Mouse (Mus musculus) neural tube, embryonic 15.5 days (tissue): ENCODE data around the gene Adgrl4. TPM values are rescaled to one million over a fixed set of nuclear protein-coding genes. Genes with fewer than 3 reads are reported as not detected.
A peak's percentile ranks its signal among the peaks of the same experiment; 100 is the strongest.

Source experiments
- ATAC-seq: fragments of 200-750 bp; cut with Nextera tagmentation; 2 replicates; pipeline ENCODE4 v1.8.0; 2017; ENCODE audit warnings: mild to moderate bottlenecking, moderate TSS enrichment, moderate library complexity; ENCODE audit not compliant: low FRiP score
- H3K27ac ChIP-seq: fragments of 300-500 bp; sonication (generic); replicated peaks from 2 replicates; pipeline ENCODE4 v1.5.1; 2015; ENCODE audit warnings: mild to moderate bottlenecking, inconsistent platforms
- H3K27me3 ChIP-seq: fragments of 300-500 bp; sonication (generic); replicated peaks from 2 replicates; pipeline ENCODE4 v1.6.1; 2015; ENCODE audit warnings: inconsistent platforms
- H3K36me3 ChIP-seq: fragments of 300-500 bp; sonication (generic); 2 replicates; pipeline ENCODE4 v1.6.1; 2015; ENCODE audit warnings: inconsistent platforms
- H3K4me1 ChIP-seq: fragments of 300-500 bp; sonication (generic); 2 replicates; pipeline ENCODE4 v1.6.1; 2015; ENCODE audit warnings: inconsistent platforms
- H3K4me2 ChIP-seq: fragments of 300-500 bp; sonication (generic); 2 replicates; pipeline ENCODE4 v1.6.1; 2015; ENCODE audit warnings: inconsistent platforms, mild to moderate bottlenecking, moderate library complexity
- H3K4me3 ChIP-seq: fragments of 300-500 bp; sonication (generic); replicated peaks from 2 replicates; pipeline ENCODE4 v1.5.1; 2015; ENCODE audit warnings: mild to moderate bottlenecking, inconsistent platforms
- H3K9ac ChIP-seq: fragments of 300-500 bp; sonication (generic); replicated peaks from 2 replicates; pipeline ENCODE4 v1.6.1; 2015; ENCODE audit warnings: mild to moderate bottlenecking, inconsistent platforms
- H3K9me3 ChIP-seq: fragments of 300-500 bp; sonication (generic); replicated peaks from 2 replicates; pipeline ENCODE4 v1.6.1; 2016; ENCODE audit warnings: inconsistent platforms
- WGBS: fragments of 180-500 bp; shearing (Covaris S2); methylation state at CpG from one replicate; pipeline ENCODE4 v1.1.7; 2015; ENCODE audit warnings: mixed read lengths; 5-methylcytosine and 5-hydroxymethylcytosine counted together
- polyA plus RNA-seq: library from polyadenylated mRNA; unstranded; fragments of >200 nt; fragmentation: Nextera tagmentation; extraction: Ambion mirVana; gene quantifications from 2 replicates; pipeline ENCODE4 v1.2.1, GENCODE M21; 2015

The Adgrl4 gene
- 12.2 and 16.5 TPM in 2 replicates for polyA plus RNA-seq

DNA sequence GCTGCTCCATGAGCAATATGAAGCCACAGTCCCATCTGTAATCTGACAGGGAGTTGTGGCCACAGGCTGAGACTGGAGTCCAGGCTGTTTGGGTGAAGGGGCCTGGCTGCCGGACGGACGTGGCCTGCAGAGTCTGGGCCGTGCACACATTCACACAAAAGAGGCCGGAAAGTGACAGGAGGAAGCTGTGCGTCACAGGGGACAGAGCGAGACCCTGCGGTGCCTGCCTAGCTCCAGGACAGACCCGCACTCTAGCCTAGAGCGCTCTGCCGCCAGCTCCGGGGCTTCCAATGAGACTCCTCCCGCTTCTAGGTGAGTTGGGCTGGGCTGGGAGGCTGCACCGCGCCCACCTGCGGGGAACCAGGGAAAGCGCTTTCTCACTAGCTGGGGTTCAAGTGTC, at the start of gene Adgrl4:
TSS of gene Adgrl4 (plus strand) at position 195 of the 400 bp plus-strand sequence.
- WGBS: 4% methylated on average over 17 of the region's 17 CpGs
- Histone ChIP-seq H3K9me3 (no peaks in the 10 kb centered on the region), H3K9ac (no peak within 1 kb of the TSS)

DNA sequence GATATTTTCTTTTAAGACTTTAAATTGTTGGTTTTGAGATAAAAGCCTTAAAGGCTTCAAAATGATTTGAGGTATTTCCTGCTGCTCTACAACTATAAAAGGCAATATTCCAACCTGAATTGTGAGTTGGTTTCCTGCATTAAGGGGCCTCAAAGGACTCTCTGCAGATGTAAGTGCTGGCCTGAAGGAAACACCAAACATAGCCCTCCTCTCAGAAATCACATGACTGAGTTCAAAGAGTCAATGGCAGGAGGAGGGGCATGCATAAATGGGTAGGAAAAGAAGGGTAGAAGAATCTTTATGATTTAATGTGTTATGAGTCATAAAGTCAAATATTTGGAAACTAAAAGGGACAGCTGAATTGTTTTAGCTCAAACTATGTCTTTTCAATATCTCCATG, 46.8 kb upstream of the Adgrl4 start:
- no peak overlapping the region for H3K4me2 ChIP-seq
- H3K4me1 ChIP-seq: no peaks in the 10 kb centered on the region
- H3K9me3 ChIP-seq: no peaks in the 10 kb centered on the region
- no peaks in the 10 kb centered on the region for H3K36me3 ChIP-seq
- H3K27ac ChIP-seq: no peak overlapping the region
- ATAC-seq: no peak
- no peak overlapping the region for H3K9ac ChIP-seq
- no peaks in the 10 kb centered on the region for H3K27me3 ChIP-seq
- no peak overlapping the region for H3K4me3 ChIP-seq

More for the DNA sequence above, at the start of gene Adgrl4:
- peak; percentile 28; the same call in 1 of the 2 replicates for ATAC-seq
- H3K4me3 ChIP-seq: peak within 1 kb of the TSS; percentile 22
- peak within 1 kb of the TSS; percentile 55 for H3K4me2 ChIP-seq
- no peaks in the 10 kb centered on the region for H3K36me3 ChIP-seq
- no peak within 1 kb of the TSS for H3K27ac ChIP-seq
- no peaks in the 10 kb centered on the region for H3K27me3 ChIP-seq
- 0 out of 2 replicates have a peak, but pooled peaks cover 5% of the 10 kb centered on the region for H3K4me1 ChIP-seq

DNA sequence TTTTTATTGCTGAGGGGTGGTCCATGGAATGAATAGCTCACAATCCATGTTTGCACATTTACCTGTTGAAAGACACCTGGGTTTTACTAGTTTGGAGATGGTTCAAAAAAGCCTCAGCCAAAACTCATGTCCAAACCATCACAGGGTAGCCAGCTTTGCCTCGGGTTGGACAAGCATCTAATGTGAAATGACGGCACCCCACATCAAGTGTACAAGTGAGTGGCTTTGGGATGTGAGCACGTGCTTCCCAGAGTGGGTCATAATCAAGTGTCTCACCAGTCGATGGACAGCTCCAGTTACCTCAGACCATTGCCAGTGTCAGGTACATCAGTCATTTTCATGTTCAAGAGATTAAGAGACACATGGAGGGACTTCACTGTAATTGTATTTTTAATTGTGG, 44.8 kb upstream of the Adgrl4 start:
- Histone ChIP-seq H3K27me3 (no peaks in the 10 kb centered on the region), H3K4me3 (no peak overlapping the region), H3K27ac (no peak overlapping the region), H3K9me3 (no peaks in the 10 kb centered on the region), H3K4me2 (no peak overlapping the region), H3K9ac (no peak overlapping the region), H3K4me1 (no peaks in the 10 kb centered on the region), H3K36me3 (no peaks in the 10 kb centered on the region)
- ATAC-seq: no peak
- 91% methylated on average over 4 of the region's 4 CpGs for WGBS

DNA sequence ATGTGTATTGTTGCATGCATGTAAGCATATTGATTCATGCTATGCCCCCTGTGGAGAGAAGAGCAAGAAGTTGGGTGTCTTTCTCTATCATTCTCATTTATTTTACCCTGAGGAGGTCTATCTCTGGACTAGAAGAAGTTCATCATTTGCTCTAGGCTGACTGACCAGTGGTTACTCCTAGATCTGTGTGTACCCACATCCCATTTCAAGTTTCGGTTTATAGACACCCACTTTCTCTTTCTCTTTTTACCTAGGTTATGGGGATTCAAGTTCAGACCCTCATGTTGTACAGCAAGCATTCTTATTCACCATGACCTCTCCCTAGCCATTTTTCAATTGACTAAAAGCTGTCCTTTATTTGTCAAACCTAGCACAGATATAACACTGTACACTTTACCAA, 44.4 kb upstream of the Adgrl4 start:
- no peaks in the 10 kb centered on the region for H3K9me3 ChIP-seq
- H3K27me3 ChIP-seq: no peaks in the 10 kb centered on the region
- no peaks in the 10 kb centered on the region for H3K4me1 ChIP-seq
- H3K36me3 ChIP-seq: no peaks in the 10 kb centered on the region
- no peak overlapping the region for H3K9ac ChIP-seq
- no peak overlapping the region for H3K4me3 ChIP-seq
- H3K27ac ChIP-seq: no peak overlapping the region
- no peak overlapping the region for H3K4me2 ChIP-seq
- 91% methylated on average over 1 of the region's 1 CpGs for WGBS
- ATAC-seq: no peak

DNA sequence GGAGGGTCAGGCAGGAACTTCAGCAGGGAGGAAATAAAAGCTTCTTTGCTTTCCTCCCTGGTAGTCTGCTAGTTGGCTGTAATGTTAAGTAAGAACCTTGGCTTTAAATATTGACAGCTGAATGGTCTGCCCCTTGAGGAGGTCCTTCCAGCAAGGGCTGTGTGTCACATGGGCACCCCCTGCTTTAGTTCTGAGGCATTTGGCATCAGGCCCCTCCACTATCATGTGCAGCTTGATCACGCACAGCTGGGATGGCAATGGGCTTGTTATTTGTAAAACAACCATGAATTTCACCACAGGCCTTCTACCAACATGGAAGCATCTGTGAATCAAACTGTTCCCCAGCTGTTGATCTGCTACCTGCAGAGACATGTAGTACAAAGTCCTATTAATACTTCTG, 38.4 kb upstream of the Adgrl4 start:
- Histone ChIP-seq H3K27me3 (no peaks in the 10 kb centered on the region), H3K4me1 (no peaks in the 10 kb centered on the region), H3K27ac (no peak overlapping the region), H3K9me3 (no peaks in the 10 kb centered on the region), H3K4me3 (no peak overlapping the region), H3K4me2 (no peak overlapping the region), H3K9ac (no peak overlapping the region), H3K36me3 (no peaks in the 10 kb centered on the region)
- 80% methylated on average over 1 of the region's 1 CpGs for WGBS
- ATAC-seq: peak; percentile 59; the same call in 1 of the 2 replicates

DNA sequence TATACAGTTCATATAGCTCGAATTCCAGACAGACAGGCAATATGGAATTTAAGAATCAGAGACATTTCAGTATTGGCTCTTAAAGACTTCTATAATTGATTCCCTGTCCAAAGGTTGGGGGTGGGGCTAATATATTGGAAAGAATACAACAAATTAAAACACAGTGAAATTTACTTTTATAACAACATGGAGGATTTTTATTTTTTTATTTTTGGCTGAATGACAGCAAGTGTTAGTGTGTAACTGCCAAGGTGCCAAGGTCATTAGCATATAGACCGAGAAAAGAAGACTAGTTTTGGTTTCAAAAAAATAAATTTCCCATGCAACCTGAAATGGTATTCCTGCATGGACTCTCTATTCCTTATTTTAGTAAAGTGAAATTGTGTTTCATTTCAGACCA, 26.7 kb upstream of the Adgrl4 start:
- H3K4me1 ChIP-seq: no peaks in the 10 kb centered on the region
- H3K4me3 ChIP-seq: no peak overlapping the region
- H3K4me2 ChIP-seq: no peak overlapping the region
- no peak for ATAC-seq
- WGBS: 82% methylated on average over 2 of the region's 2 CpGs
- no peak overlapping the region for H3K9ac ChIP-seq
- no peak overlapping the region for H3K27ac ChIP-seq
- no peaks in the 10 kb centered on the region for H3K9me3 ChIP-seq
- no peaks in the 10 kb centered on the region for H3K27me3 ChIP-seq
- H3K36me3 ChIP-seq: no peaks in the 10 kb centered on the region

DNA sequence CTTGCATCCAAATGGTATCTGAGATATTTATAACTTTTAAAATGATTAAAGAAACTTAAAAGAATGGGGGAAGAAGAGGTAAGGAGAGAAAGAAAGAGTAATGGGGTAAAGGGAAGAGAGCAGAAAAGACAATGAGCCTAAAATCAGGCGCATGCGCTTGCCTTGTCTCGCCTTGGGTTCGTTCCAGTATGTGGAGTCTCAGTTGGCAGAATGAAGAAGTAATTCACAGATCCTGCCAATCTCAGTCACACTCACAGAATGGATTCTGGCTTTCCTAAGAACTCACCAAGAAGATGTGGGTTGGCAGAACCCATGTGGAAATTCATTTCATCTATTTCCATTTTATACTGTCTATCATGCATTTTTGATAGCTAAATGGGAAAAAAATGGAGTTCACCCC, 26.2 kb upstream of the Adgrl4 start:
- 93% methylated on average over 4 of the region's 4 CpGs for WGBS
- H3K9ac ChIP-seq: no peak overlapping the region
- no peaks in the 10 kb centered on the region for H3K4me1 ChIP-seq
- H3K27ac ChIP-seq: no peak overlapping the region
- no peak for ATAC-seq
- H3K4me2 ChIP-seq: no peak overlapping the region
- no peak overlapping the region for H3K4me3 ChIP-seq
- H3K27me3 ChIP-seq: no peaks in the 10 kb centered on the region
- H3K9me3 ChIP-seq: no peaks in the 10 kb centered on the region
- H3K36me3 ChIP-seq: no peaks in the 10 kb centered on the region

DNA sequence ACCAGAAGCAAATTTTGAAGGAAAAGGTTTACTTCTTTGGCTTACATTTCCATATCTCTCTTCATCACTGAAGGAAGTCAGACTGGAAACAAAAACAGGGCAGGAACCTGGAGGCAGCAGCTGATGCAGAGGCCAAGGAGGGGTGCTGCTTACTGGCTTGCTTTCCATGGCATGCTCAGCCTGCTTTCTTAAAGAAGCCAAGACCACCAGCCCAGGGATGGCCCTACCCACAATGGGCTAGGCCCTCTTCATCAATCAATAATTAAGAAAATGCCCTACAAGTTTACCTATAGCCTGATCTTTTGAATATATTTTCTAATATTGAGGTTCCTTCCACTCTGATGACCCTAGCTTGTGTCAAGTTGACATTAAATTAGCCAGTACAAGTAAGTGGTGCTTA, 20.8 kb upstream of the Adgrl4 start:
- Histone ChIP-seq H3K9ac (no peak overlapping the region), H3K27ac (no peak overlapping the region), H3K9me3 (no peaks in the 10 kb centered on the region), H3K27me3 (no peaks in the 10 kb centered on the region), H3K36me3 (no peaks in the 10 kb centered on the region), H3K4me1 (peaks cover 4% of the 10 kb centered on the region; the same call in 1 of the 2 replicates), H3K4me2 (no peak overlapping the region), H3K4me3 (no peak overlapping the region)
- no peak for ATAC-seq

DNA sequence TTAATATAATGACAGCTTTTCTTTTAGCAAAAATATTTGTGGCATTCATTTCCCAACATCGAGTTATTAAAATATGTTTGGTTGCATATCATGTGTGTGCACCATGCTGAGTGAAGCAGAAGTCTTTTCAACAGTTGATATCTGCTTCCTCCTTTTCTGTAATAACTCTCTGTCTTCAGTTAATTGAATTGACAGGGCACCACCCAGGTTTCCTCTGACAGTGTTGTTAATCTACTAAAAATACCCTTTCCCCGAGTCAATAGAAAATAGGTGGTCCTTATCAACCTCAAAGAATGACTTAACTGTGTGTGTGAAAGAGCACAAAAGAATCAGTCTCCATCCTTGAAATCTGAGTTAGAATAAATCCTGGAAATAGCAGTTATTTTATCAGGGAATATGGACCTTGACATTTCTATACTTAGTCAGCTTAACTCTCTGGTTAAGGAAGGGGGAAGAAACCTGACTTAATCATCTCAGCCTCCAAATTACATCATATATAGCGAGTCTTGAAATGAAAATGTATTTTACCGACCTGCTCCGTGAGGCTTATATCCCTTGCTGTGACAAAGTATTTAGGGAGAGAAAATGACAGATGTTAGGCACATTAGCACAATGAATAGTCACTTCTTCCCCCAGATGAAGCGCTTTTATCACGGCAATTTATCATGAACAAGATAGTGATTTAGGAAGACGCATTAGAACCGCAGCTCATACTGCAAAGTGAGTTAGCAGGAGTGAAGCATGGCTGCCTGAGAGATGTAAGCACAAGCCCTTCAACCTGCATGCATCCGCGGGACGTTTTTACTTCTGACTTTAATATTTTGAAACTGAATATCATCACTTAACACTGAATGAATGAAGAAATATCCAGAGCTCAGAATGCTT, 19.8 kb upstream of the Adgrl4 start:
- Histone ChIP-seq H3K4me2 (peak overlapping the region; percentile 38), H3K9ac (no peak overlapping the region), H3K9me3 (no peaks in the 10 kb centered on the region), H3K36me3 (no peaks in the 10 kb centered on the region), H3K27me3 (no peaks in the 10 kb centered on the region), H3K4me3 (no peak overlapping the region), H3K27ac (no peak overlapping the region), H3K4me1 (peaks cover 4% of the 10 kb centered on the region; the same call in 1 of the 2 replicates)
- 49% methylated on average over 12 of the region's 12 CpGs for WGBS
- no peak for ATAC-seq

DNA sequence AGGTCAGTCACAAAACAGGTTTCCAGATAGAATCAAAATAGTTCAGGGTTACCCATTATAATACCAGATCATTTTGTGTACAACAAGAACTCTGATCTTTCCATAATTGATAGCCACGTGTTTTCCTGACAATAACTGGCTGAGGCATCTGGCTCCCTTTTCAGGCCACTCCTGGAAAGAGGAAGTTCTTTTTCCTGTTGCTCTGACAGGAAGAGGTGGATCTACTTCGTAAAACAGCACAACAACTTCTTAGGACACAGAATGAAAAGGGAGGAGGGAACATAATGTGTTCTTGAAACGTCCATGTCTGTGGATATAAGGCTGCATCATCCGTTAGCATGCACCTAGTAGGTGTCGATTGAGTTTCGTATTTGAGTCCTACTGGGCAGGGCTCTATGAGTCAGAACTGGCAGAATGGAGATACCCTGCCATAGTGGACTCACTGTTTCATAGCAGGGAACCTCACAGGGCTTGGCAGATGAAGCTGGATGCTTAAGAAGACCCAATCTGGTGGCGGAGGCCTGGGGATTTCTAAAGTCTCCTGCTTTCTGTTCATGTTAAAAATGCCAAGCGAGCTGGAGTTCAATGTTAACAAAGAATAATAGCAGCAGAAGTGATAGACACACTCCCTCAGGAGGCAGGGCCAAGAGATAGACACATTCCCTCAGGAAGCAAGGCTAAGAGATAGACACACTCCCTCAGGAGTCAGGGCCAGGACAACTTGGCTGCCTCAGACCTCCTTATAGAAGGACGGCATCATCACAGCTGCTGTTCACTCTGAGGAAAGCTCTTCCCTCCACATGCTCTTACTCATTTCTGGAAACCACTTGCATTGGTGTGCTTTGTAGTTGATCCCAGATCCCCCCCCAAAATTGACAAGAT, 13.1 kb upstream of the Adgrl4 start:
- Histone ChIP-seq H3K4me2 (no peak overlapping the region), H3K9me3 (no peaks in the 10 kb centered on the region), H3K4me1 (no peaks in the 10 kb centered on the region), H3K27ac (no peak overlapping the region), H3K27me3 (no peaks in the 10 kb centered on the region), H3K36me3 (no peaks in the 10 kb centered on the region), H3K9ac (no peak overlapping the region), H3K4me3 (no peak overlapping the region)
- WGBS: 86% methylated on average over 9 of the region's 9 CpGs
- ATAC-seq: no peak

DNA sequence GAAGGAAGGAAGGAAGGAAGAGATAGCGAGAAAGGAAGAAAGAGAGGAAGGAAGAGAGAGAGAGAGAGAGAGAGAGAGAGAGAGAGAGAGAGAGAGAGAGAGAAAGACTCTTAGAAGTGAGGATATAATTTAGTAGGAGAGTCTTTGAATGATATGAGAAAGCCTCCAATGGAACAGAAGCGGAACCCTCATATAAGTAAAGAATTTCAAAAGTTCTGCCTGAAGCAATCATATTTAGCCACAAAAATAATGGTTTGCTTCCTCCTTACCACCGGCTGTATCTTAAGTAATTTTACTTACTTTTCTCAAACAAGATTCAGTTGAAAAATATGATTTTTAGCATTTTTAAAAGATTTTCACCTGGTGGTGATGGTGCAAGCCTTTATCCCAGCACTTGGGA, 7.6 kb upstream of the Adgrl4 start:
- Histone ChIP-seq H3K4me3 (no peak overlapping the region), H3K9ac (no peak overlapping the region), H3K9me3 (no peaks in the 10 kb centered on the region), H3K36me3 (no peaks in the 10 kb centered on the region), H3K4me1 (no peaks in the 10 kb centered on the region), H3K27me3 (no peaks in the 10 kb centered on the region), H3K27ac (no peak overlapping the region), H3K4me2 (no peak overlapping the region)
- no peak for ATAC-seq
- WGBS: 91% methylated on average over 3 of the region's 3 CpGs

DNA sequence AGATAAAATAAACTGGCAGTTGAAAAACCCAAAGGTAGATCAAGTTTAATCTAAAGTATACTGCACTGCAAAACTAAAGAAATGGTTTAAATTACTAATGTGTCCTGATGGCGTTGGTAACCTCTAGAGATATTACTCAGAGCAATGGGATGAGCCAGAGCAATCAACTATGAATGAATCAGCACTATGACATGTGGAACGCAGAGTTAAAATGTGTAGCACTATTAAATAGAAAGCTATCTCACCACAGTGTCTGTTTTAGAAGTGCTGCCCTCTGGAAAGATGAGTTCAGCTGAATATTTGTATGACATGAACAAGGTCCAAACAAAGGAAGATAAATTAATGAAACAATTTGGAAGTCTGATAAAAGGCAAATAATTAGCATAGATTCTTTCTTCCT, 6.2 kb upstream of the Adgrl4 start:
- H3K36me3 ChIP-seq: no peaks in the 10 kb centered on the region
- ATAC-seq: no peak
- H3K27me3 ChIP-seq: no peaks in the 10 kb centered on the region
- H3K4me2 ChIP-seq: no peak overlapping the region
- H3K9ac ChIP-seq: no peak overlapping the region
- no peaks in the 10 kb centered on the region for H3K4me1 ChIP-seq
- H3K4me3 ChIP-seq: no peak overlapping the region
- 81% methylated on average over 2 of the region's 2 CpGs for WGBS
- H3K9me3 ChIP-seq: no peaks in the 10 kb centered on the region
- H3K27ac ChIP-seq: no peak overlapping the region
